Mouse (Mus musculus): ENCODE data around the gene Hist1h1d. TPM values are rescaled to one million over a fixed set of nuclear protein-coding genes. Genes with fewer than 3 reads are reported as not detected.
"Not testable (repeated sequence)": the region's sequence is repeated elsewhere in the genome, so short reads cannot be mapped to it uniquely, and the experiment has no call there.

The Hist1h1d gene
- polyA plus RNA-seq, 1 experiment from 2014 or later: 0.60 TPM

DNA sequence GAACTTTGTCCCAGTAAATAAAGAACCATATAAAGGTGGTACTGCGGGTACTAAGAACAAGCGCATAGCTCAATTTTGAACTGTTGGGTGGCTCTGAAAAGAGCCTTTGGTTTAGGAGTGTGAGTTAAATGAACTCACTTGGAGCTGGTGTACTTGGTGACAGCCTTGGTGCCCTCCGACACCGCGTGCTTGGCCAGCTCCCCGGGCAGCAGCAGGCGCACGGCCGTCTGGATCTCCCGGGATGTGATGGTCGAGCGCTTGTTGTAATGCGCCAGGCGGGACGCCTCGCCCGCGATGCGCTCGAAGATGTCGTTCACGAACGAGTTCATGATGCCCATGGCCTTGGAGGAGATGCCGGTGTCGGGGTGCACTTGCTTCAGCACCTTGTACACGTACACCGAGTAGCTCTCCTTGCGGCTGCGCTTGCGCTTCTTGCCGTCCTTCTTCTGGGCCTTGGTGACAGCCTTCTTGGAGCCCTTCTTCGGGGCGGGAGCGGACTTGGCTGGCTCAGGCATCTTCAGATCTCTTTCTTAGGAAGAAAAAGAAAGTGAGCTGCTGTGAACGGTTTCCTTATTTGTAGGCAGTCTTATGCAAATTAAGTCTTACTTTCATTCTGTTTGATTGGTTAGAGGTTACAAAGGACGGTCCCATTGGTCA lies 32.5 kb downstream of the Hist1h1d start:
- Histone ChIP-seq H3K27ac (peak overlapping the region; percentile 94), H3K4me1 (peaks cover 52% of the 10 kb centered on the region), H3K4me3 (peak overlapping the region; percentile 55)
- not testable (repeated sequence) for H3K9me3 ChIP-seq; H3K36me3 ChIP-seq (replicated peaks); H3K27me3 ChIP-seq (ENCODE audit: poor library complexity, severe bottlenecking)
- WGBS: under 1% methylated on average over 30 of the region's 36 CpGs
- peak; percentile 80 for DNase-seq (ENCODE audit: extremely low spot score, low spot score)

GRCm38 (mm10) chr13:23586099-23586939 lies 33.3 kb downstream of the Hist1h1d start:
- H3K4me1 ChIP-seq: peaks cover 45% of the 10 kb centered on the region
- no peaks in the 10 kb centered on the region for H3K36me3 ChIP-seq (replicated peaks)
- 1% methylated on average over 22 of the region's 22 CpGs for WGBS
- peak; percentile 46 for DNase-seq (ENCODE audit: extremely low spot score, low spot score)
- peak overlapping the region; percentile 94 for H3K27ac ChIP-seq
- H3K27me3 ChIP-seq (ENCODE audit: poor library complexity, severe bottlenecking): no peaks in the 10 kb centered on the region
- H3K4me3 ChIP-seq: peak overlapping the region; percentile 55
- no peaks in the 10 kb centered on the region for H3K9me3 ChIP-seq

DNA sequence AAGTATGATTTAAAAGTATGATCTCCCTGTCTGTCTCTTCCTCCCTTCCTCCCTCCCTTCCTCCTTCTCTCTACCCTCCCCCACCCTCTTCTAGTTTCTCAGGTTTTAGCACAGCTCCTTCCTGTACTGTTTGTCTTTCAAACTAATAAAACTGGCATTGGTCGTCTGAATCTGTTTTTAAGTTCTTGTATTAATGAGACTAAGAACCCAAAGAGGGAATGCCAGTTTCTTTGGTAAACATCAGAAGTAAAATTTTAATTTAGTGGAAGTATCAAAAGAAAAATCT lies 33.8 kb downstream of the Hist1h1d start:
- 7% methylated on average over 1 of the region's 1 CpGs for WGBS

DNA sequence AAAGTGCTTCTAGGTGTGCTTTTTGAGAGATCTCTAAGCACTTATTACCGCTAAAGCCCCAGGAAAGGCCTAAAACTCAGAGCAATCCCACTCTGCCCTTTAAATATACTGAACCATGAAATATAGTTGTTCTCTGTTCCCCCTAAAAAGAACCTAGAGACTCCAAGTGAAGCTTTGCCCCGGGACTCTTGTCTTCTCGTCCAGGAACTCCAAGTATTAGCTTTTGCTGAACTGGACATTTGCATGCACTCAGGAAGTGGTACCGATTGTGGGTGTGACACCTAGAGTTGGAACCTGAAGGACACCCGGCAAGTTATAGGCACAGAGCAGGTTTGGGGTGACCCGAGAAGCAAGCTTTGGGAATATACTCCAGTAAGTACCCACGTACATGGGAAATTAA lies 38.1 kb downstream of the Hist1h1d start:
- H3K4me1 ChIP-seq: peaks cover 10% of the 10 kb centered on the region
- DNase-seq (ENCODE audit: extremely low spot score, low spot score): no peak
- H3K27me3 ChIP-seq (ENCODE audit: poor library complexity, severe bottlenecking): no peaks in the 10 kb centered on the region
- H3K4me3 ChIP-seq: no peak overlapping the region
- no peaks in the 10 kb centered on the region for H3K9me3 ChIP-seq
- 94% methylated on average over 7 of the region's 7 CpGs for WGBS
- H3K36me3 ChIP-seq (replicated peaks): no peaks in the 10 kb centered on the region
- H3K27ac ChIP-seq: no peak overlapping the region

More for the DNA sequence above, 33.8 kb downstream of the Hist1h1d start:
- Histone ChIP-seq H3K9me3 (no peaks in the 10 kb centered on the region), H3K27me3 (ENCODE audit: poor library complexity, severe bottlenecking) (no peaks in the 10 kb centered on the region), H3K27ac (peak overlapping the region; percentile 94), H3K36me3 (replicated peaks) (no peaks in the 10 kb centered on the region), H3K4me1 (peaks cover 44% of the 10 kb centered on the region), H3K4me3 (peak overlapping the region; percentile 55)
- DNase-seq (ENCODE audit: extremely low spot score, low spot score): no peak

DNA sequence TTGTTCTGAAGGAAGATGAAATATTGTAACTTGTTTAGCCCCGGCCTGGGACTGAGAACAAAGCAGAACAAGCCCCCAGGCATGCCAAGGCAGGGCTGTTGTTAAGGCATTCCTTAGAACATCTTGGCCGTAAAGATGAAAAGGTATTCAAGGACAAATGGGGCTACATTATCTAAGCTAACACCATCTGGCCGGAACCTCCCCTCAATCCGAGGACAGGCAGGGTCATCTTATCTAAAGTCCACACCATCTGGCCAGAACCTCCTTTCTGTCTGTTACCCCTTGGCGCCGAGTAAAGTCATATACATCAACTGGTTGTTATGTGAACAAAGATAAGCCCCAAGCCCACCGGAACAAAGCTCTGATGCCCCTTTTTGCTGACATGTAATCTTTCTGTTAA lies 38.8 kb downstream of the Hist1h1d start:
- DNase-seq (ENCODE audit: extremely low spot score, low spot score): not testable (repeated sequence)
- 94% methylated on average over 7 of the region's 7 CpGs for WGBS

GRCm38 (mm10) chr13:23592614-23593013 lies 39.6 kb downstream of the Hist1h1d start:
- H3K9me3 ChIP-seq: no peaks in the 10 kb centered on the region
- no peaks in the 10 kb centered on the region for H3K36me3 ChIP-seq (replicated peaks)
- H3K4me1 ChIP-seq: no peaks in the 10 kb centered on the region
- DNase-seq (ENCODE audit: extremely low spot score, low spot score): no peak
- H3K4me3 ChIP-seq: no peak overlapping the region
- 0 out of 2 replicates have a peak overlapping the region, but pooled peaks have one; percentile 27 for H3K27ac ChIP-seq
- 89% methylated on average over 7 of the region's 7 CpGs for WGBS
- no peaks in the 10 kb centered on the region for H3K27me3 ChIP-seq (ENCODE audit: poor library complexity, severe bottlenecking)

More for the DNA sequence above, 38.8 kb downstream of the Hist1h1d start:
- not testable (repeated sequence) for H3K4me1 ChIP-seq; H3K9me3 ChIP-seq; H3K36me3 ChIP-seq (replicated peaks); H3K27ac ChIP-seq; H3K27me3 ChIP-seq (ENCODE audit: poor library complexity, severe bottlenecking); H3K4me3 ChIP-seq

DNA sequence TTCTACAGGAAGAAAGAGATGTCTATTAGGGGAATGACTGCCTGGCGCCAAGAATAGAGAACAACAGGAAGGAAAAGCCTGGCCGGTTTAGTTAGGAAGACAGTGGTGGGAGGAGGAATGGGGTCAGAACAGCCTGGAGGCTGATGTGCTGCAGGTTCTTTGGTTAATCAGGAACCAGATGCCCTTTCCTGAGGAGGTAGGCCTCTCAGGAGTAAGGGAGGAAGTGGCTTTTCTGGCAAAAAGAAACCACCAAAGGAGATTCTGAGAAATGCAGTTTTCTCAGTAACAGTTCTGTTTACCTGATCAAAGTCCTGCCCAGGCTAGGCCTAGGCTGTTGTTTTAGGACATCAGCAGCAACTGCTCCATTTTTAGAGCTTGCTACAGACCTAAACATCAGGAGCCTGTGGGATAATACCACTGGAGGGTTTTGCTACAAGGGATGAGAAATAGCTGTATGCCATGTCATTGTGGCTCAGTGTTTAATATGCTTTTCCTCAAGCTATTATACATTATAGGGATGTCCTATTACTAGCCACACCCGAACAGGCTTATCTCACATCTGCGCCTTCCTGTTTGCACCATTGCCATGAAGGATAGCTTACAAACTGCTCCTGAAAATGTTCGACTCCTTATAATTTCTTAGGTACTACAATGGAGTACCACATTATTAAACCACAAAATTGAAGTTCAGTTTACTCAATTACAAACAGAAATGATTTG lies 40.1 kb downstream of the Hist1h1d start:
- DNase-seq (ENCODE audit: extremely low spot score, low spot score): no peak
- Histone ChIP-seq H3K36me3 (replicated peaks) (no peaks in the 10 kb centered on the region), H3K4me3 (no peak overlapping the region), H3K4me1 (no peaks in the 10 kb centered on the region), H3K27me3 (ENCODE audit: poor library complexity, severe bottlenecking) (no peaks in the 10 kb centered on the region), H3K9me3 (no peaks in the 10 kb centered on the region), H3K27ac (peak overlapping the region; percentile 27)
- WGBS: 84% methylated on average over 5 of the region's 5 CpGs

DNA sequence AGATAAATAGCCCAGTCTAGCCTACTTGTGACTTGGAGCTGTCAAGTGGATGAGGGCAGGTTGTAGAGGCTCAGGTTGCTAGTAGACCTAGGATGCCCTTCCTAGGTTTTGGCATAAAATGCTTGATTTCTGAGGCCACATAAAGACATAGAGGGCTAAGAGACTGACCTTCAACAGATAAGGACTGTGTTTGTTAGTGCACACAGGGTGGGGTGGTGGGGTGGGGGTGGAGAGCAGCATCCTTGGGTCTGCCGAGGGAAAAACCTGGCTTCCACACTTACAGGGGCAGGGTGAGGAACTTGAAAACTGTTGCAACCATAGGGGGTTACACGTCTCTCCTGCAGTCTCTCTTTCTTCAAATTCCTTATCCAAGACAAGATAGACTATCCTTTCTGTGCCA lies 42.1 kb downstream of the Hist1h1d start:
- no peak for DNase-seq (ENCODE audit: extremely low spot score, low spot score)
- H3K9me3 ChIP-seq: no peaks in the 10 kb centered on the region
- H3K4me1 ChIP-seq: no peaks in the 10 kb centered on the region
- no peak overlapping the region for H3K27ac ChIP-seq
- no peak overlapping the region for H3K4me3 ChIP-seq
- WGBS: 80% methylated on average over 2 of the region's 2 CpGs
- no peaks in the 10 kb centered on the region for H3K36me3 ChIP-seq (replicated peaks)
- H3K27me3 ChIP-seq (ENCODE audit: poor library complexity, severe bottlenecking): no peaks in the 10 kb centered on the region

DNA sequence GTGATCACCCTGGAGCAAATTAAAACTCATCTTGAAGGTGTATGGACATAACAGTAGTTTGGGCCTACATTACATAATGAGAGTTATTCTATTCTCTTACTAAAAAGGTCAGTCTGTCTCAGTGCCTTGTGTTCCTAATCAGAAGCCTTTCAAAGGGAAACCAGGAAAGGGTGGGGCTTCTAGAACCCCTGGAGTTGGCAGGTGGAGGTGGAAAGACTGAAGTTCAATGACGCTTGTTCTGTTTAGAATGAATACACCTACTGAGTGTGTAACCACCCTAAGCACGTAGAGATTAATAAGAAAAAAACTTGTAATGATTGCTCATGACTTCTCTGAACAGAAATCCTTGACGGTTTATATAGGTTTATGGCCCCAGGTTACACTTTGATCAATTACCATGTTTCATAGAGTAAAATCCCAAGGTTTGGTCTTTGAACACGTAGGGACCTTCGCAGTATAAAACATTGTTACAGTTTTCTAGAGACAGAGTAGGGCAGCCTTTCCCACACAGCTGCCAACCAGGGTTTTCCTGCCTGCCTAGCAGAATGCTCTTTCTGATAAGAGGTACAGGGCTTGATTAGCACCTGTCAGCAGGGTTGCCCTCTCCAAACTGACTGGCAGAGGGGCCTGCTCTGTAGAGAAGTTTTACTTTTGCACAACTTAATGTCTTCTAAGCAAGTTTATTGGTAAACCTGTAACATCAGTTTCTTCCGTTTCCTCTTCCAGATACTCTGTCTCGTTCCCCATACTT lies 42.7 kb downstream of the Hist1h1d start:
- 84% methylated on average over 7 of the region's 7 CpGs for WGBS
- H3K4me3 ChIP-seq: no peak overlapping the region

GRCm38 (mm10) chr13:23597957-23598356 lies 44.9 kb downstream of the Hist1h1d start:
- WGBS: 8% methylated on average over 9 of the region's 9 CpGs
- Histone ChIP-seq H3K27me3 (ENCODE audit: poor library complexity, severe bottlenecking) (no peaks in the 10 kb centered on the region), H3K4me1 (no peaks in the 10 kb centered on the region), H3K9me3 (no peaks in the 10 kb centered on the region), H3K4me3 (no peak overlapping the region), H3K36me3 (replicated peaks) (0 out of 2 replicates have a peak, but pooled peaks cover 3% of the 10 kb centered on the region), H3K27ac (no peak overlapping the region)
- DNase-seq (ENCODE audit: extremely low spot score, low spot score): peak; percentile 71

More for the DNA sequence above, 42.7 kb downstream of the Hist1h1d start:
- H3K27me3 ChIP-seq (ENCODE audit: poor library complexity, severe bottlenecking): no peaks in the 10 kb centered on the region
- H3K36me3 ChIP-seq (replicated peaks): no peaks in the 10 kb centered on the region
- no peaks in the 10 kb centered on the region for H3K4me1 ChIP-seq
- DNase-seq (ENCODE audit: extremely low spot score, low spot score): no peak
- H3K27ac ChIP-seq: no peak overlapping the region
- no peaks in the 10 kb centered on the region for H3K9me3 ChIP-seq

DNA sequence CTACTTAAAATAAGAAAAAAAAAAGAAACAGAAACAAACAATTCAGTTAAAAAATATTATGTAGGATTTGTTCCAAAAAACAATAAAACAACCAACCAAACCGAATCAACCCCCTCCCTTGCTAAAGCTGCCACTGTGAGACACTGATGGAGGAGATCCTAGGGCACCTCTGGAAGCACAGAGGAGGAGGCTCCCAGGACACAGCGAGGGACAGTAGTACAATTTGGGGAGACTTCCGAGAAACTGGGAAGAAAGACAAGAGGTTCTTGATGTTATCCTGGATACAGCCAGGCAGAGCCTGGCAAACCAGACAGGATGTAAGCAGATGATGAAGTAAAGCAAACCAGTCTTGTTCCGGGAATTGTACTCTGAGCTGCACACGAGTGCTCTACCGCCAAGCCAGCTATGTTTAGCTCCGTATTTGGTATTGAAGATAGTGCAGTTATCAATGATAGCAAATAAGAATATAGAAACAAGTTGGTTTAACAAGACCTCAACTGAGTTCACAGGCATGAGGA lies 50.2 kb downstream of the Hist1h1d start:
- H3K9me3 ChIP-seq: no peaks in the 10 kb centered on the region
- no peaks in the 10 kb centered on the region for H3K4me1 ChIP-seq
- no peak overlapping the region for H3K27ac ChIP-seq
- no peak overlapping the region for H3K4me3 ChIP-seq
- H3K36me3 ChIP-seq (replicated peaks): 0 out of 2 replicates have a peak, but pooled peaks cover 3% of the 10 kb centered on the region
- DNase-seq (ENCODE audit: extremely low spot score, low spot score): no peak
- H3K27me3 ChIP-seq (ENCODE audit: poor library complexity, severe bottlenecking): no peaks in the 10 kb centered on the region
- 85% methylated on average over 7 of the region's 7 CpGs for WGBS

GRCm38 (mm10) chr13:23604452-23604851 lies 51.4 kb downstream of the Hist1h1d start:
- DNase-seq (ENCODE audit: extremely low spot score, low spot score): no peak
- no peaks in the 10 kb centered on the region for H3K27me3 ChIP-seq (ENCODE audit: poor library complexity, severe bottlenecking)
- H3K9me3 ChIP-seq: no peaks in the 10 kb centered on the region
- H3K4me3 ChIP-seq: no peak overlapping the region
- H3K4me1 ChIP-seq: no peaks in the 10 kb centered on the region
- H3K27ac ChIP-seq: no peak overlapping the region
- WGBS: 90% methylated on average over 3 of the region's 3 CpGs
- H3K36me3 ChIP-seq (replicated peaks): 0 out of 2 replicates have a peak, but pooled peaks cover 3% of the 10 kb centered on the region
